19 mouse cellular contexts compared by ENCODE assay signal in genomic region chr14:32816533-32816932, GRCm38 (mm10). TPM values are rescaled to one million over a fixed set of nuclear protein-coding genes. Genes with fewer than 3 reads are reported as not detected.
A peak's percentile ranks its signal among the peaks of the same experiment; 100 is the strongest.
DNase-seq lines count a peak whose midpoint lies in the region; ATAC-seq and TF ChIP-seq lines count a peak whose summit lies in the region.
"Had no signal": no experiment of that assay in that cellular context is flagged by ENCODE, and none has a peak within 500 bp of the region (broad histone marks: within the 10 kb centered on the region; RNA-seq: fewer than 3 reads in every experiment).

No protein-coding gene starts in this region.

- H3K4me1 ChIP-seq in intestine, postnatal 0 days (replicated peaks; ENCODE audit: control insufficient read depth, insufficient read depth, low read length) = no peaks in the 10 kb centered on the region
- no peaks in the 10 kb centered on the region for H3K4me1 ChIP-seq in intestine, embryonic 15.5 days (replicated peaks)
- H3K4me1 ChIP-seq: midbrain, embryonic 15.5 days had no signal

- no peak overlapping the region for H3K4me2 ChIP-seq in intestine, postnatal 0 days (replicated peaks; ENCODE audit: low read depth)
- H3K4me2 ChIP-seq in intestine, embryonic 15.5 days (replicated peaks) = no peak overlapping the region
- H3K4me2 ChIP-seq: midbrain, embryonic 15.5 days had no signal

- no peaks in the 10 kb centered on the region for H3K27me3 ChIP-seq in intestine, postnatal 0 days (replicated peaks; ENCODE audit: control insufficient read depth, insufficient read depth, low read length)
- no peaks in the 10 kb centered on the region for H3K27me3 ChIP-seq in intestine, embryonic 15.5 days (replicated peaks)
- H3K27me3 ChIP-seq: midbrain, embryonic 15.5 days had no signal

- WGBS in intestine, postnatal 0 days = 66% methylated on average over 4 of the region's 4 CpGs
- 68% methylated on average over 4 of the region's 4 CpGs for WGBS in intestine, embryonic 15.5 days

- TF ChIP-seq CTCF in intestine, postnatal 0 days (IDR thresholded peaks at IDR 0.05; ENCODE audit: low read depth) = peak; percentile 57

- no peaks in the 10 kb centered on the region for H3K9me3 ChIP-seq in intestine, postnatal 0 days (ENCODE audit: control insufficient read depth)
- H3K9me3 ChIP-seq in intestine, embryonic 15.5 days = no peaks in the 10 kb centered on the region
- H3K9me3 ChIP-seq: embryonic facial prominence, embryonic 10.5 days; midbrain, embryonic 15.5 days had no signal

- DNase-seq in heart, adult 11 months = peak; percentile 75
- no peak for DNase-seq in heart, adult 8-10 months (ENCODE audit: low spot score)
- DNase-seq in 3T3-L1 (ENCODE audit: low read depth, low spot score) = peak; percentile 12
- DNase-seq in Muller cell, postnatal 12 days (ENCODE audit: inconsistent ontology term) = peak; percentile 21
- DNase-seq: cerebellum, adult 11-12 months; cerebellum, postnatal 25 days; kidney, adult 9 months; left cerebral cortex, postnatal 4 days; thymus, adult 18-20 months had no signal

- ATAC-seq in intestine, postnatal 0 days = no peak
- ATAC-seq in intestine, embryonic 15.5 days = no peak
- ATAC-seq in granulocyte monocyte progenitor cell, adult 5-6 weeks (replicated peaks; ENCODE audit: poor library complexity, severe bottlenecking) = no peak
- ATAC-seq: midbrain, embryonic 15.5 days had no signal

- no peak overlapping the region for H3K9ac ChIP-seq in intestine, postnatal 0 days (ENCODE audit: low read depth, low read length)
- no peak overlapping the region for H3K9ac ChIP-seq in intestine, embryonic 15.5 days
- H3K9ac ChIP-seq: midbrain, embryonic 15.5 days had no signal

- H3K4me3 ChIP-seq in intestine, postnatal 0 days (ENCODE audit: low read depth, low read length) = no peak overlapping the region
- H3K4me3 ChIP-seq in intestine, embryonic 15.5 days (replicated peaks) = no peak overlapping the region
- H3K4me3 ChIP-seq: embryonic facial prominence, embryonic 10.5 days; midbrain, embryonic 15.5 days had no signal

- H3K27ac ChIP-seq in intestine, postnatal 0 days (ENCODE audit: low read depth, low read length) = no peak overlapping the region
- H3K27ac ChIP-seq in intestine, embryonic 15.5 days = no peak overlapping the region
- H3K27ac ChIP-seq: embryonic facial prominence, embryonic 10.5 days; midbrain, embryonic 15.5 days had no signal

- no peaks in the 10 kb centered on the region for H3K36me3 ChIP-seq in intestine, postnatal 0 days (ENCODE audit: control insufficient read depth, insufficient read depth)
- H3K36me3 ChIP-seq in intestine, embryonic 15.5 days = no peaks in the 10 kb centered on the region
- H3K36me3 ChIP-seq: embryonic facial prominence, embryonic 10.5 days; midbrain, embryonic 15.5 days had no signal

RNA-seq across cellular contexts. Expression of gene Fam170b, which starts 17.2 kb away (rescaled TPM):
- not detected for total RNA-seq in heart, adult 8-10 months (2022)
- not detected in 2 replicates for polyA plus RNA-seq in intestine, postnatal 0 days (2015; fragmentation: Nextera tagmentation; extraction: Ambion mirVana)
- 0.06 and 0.11 TPM in 2 replicates for polyA plus RNA-seq in intestine, embryonic 15.5 days (2015; fragmentation: Nextera tagmentation; extraction: Ambion mirVana)
- total RNA-seq in granulocyte monocyte progenitor cell, adult 5-6 weeks (2014; fragmentation: Nextera tagmentation) = not detected in 2 replicates
- not detected in 2 replicates for total RNA-seq in granulocyte monocyte progenitor cell, adult 5-6 weeks (2017)
- total RNA-seq: gastrocnemius, postnatal 10 days; layer of hippocampus, adult 18-20 months; left cerebral cortex, postnatal 4 days; megakaryocyte, adult 5-6 weeks had no signal
- polyA plus RNA-seq: embryonic facial prominence, embryonic 10.5 days; midbrain, embryonic 15.5 days; small intestine, adult 2 months; urinary bladder, adult 2 months had no signal

RNA-seq across cellular contexts. Expression of gene Tmem273, which starts 30.8 kb away (rescaled TPM):
- total RNA-seq in heart, adult 8-10 months (2022) = 1 to 10 TPM in 2 of 4 experiments, under 1 TPM in 2; 0.19 to 1.9 (median 1.1) TPM
- polyA plus RNA-seq in intestine, postnatal 0 days (2015; fragmentation: Nextera tagmentation; extraction: Ambion mirVana) = 0.98 and 1.2 TPM in 2 replicates
- polyA plus RNA-seq in intestine, embryonic 15.5 days (2015; fragmentation: Nextera tagmentation; extraction: Ambion mirVana) = 1.3 and 2.0 TPM in 2 replicates
- 5.9 and 9.9 TPM in 2 replicates for total RNA-seq in granulocyte monocyte progenitor cell, adult 5-6 weeks (2014; fragmentation: Nextera tagmentation)
- total RNA-seq in granulocyte monocyte progenitor cell, adult 5-6 weeks (2017) = 13.4 and 15.6 TPM in 2 replicates
- total RNA-seq: left cerebral cortex, postnatal 4 days had no signal

RNA-seq across cellular contexts. Expression of gene Vstm4, which starts 40.0 kb away (rescaled TPM):
- 1 to 10 TPM; 5.6 to 8.9 (median 7.5) TPM for total RNA-seq in heart, adult 8-10 months (2022)
- polyA plus RNA-seq in intestine, postnatal 0 days (2015; fragmentation: Nextera tagmentation; extraction: Ambion mirVana) = 13.1 and 13.5 TPM in 2 replicates
- polyA plus RNA-seq in intestine, embryonic 15.5 days (2015; fragmentation: Nextera tagmentation; extraction: Ambion mirVana) = 25.2 and 26.7 TPM in 2 replicates
- not detected in 2 replicates for total RNA-seq in granulocyte monocyte progenitor cell, adult 5-6 weeks (2014; fragmentation: Nextera tagmentation)
- not detected in 2 replicates for total RNA-seq in granulocyte monocyte progenitor cell, adult 5-6 weeks (2017)
- total RNA-seq: megakaryocyte, adult 5-6 weeks had no signal

Comparison
In these comparisons a context has a peak if more than half of its experiments do, and no peak if none do; other contexts are left out.
1. RNA of gene Vstm4, which starts 40.0 kb away (total RNA-seq): 5.6 to 8.9 TPM in heart, adult 8-10 months; not detected in granulocyte monocyte progenitor cell, adult 5-6 weeks; every median in the first group is over 4 times any median in the second.